Comparison of ENCODE assay signal across 22 mouse cellular contexts in genomic region chr19:5767271-5767670, GRCm38 (mm10). TPM values are rescaled to one million over a fixed set of nuclear protein-coding genes. Genes with fewer than 3 reads are reported as not detected.
DNase-seq lines count a peak whose midpoint lies in the region; ATAC-seq and TF ChIP-seq lines count a peak whose summit lies in the region.
"Had no signal": no experiment of that assay in that cellular context is flagged by ENCODE, and none has a peak within 500 bp of the region (broad histone marks: within the 10 kb centered on the region; RNA-seq: fewer than 3 reads in every experiment).

No protein-coding gene starts in this region.

- 72% methylated on average over 4 of the region's 4 CpGs for WGBS in kidney, postnatal 0 days
- WGBS in kidney, embryonic 15.5 days: 75% methylated on average over 4 of the region's 4 CpGs
- WGBS in limb, embryonic 13.5 days: 91% methylated on average over 4 of the region's 4 CpGs
- WGBS in limb, embryonic 10.5 days: 93% methylated on average over 4 of the region's 4 CpGs

- H3K4me3 ChIP-seq in kidney, postnatal 0 days (replicated peaks; ENCODE audit: low read depth, low read length): no peak overlapping the region
- H3K4me3 ChIP-seq in kidney, embryonic 15.5 days (replicated peaks): no peak overlapping the region
- no peak overlapping the region for H3K4me3 ChIP-seq in limb, embryonic 13.5 days
- H3K4me3 ChIP-seq in limb, embryonic 10.5 days: no peak overlapping the region
- H3K4me3 ChIP-seq: embryonic facial prominence, embryonic 12.5 days; embryonic facial prominence, embryonic 15.5 days; gastrocnemius, adult 2 months; hindbrain, embryonic 15.5 days had no signal

- peak overlapping the region; percentile 14; the same call in 1 of the 2 replicates for H3K9ac ChIP-seq in kidney, postnatal 0 days (ENCODE audit: low read depth, low read length)
- H3K9ac ChIP-seq in kidney, embryonic 15.5 days: no peak overlapping the region
- 0 out of 2 replicates have a peak overlapping the region, but pooled peaks have one; percentile 26 for H3K9ac ChIP-seq in limb, embryonic 13.5 days
- H3K9ac ChIP-seq: embryonic facial prominence, embryonic 12.5 days; embryonic facial prominence, embryonic 15.5 days; forebrain, postnatal 0 days; hindbrain, embryonic 15.5 days had no signal

- peaks cover 55% of the 10 kb centered on the region for H3K36me3 ChIP-seq in kidney, postnatal 0 days (ENCODE audit: insufficient read depth, low read length)
- peaks cover 75% of the 10 kb centered on the region for H3K36me3 ChIP-seq in kidney, embryonic 15.5 days
- H3K36me3 ChIP-seq in limb, embryonic 13.5 days: peaks cover 74% of the 10 kb centered on the region
- H3K36me3 ChIP-seq in limb, embryonic 10.5 days: peaks cover 77% of the 10 kb centered on the region

- peaks cover 9% of the 10 kb centered on the region for H3K4me1 ChIP-seq in kidney, postnatal 0 days (replicated peaks; ENCODE audit: insufficient read depth, low read length)
- peaks cover 24% of the 10 kb centered on the region for H3K4me1 ChIP-seq in kidney, embryonic 15.5 days
- H3K4me1 ChIP-seq in limb, embryonic 13.5 days: peaks cover 20% of the 10 kb centered on the region
- peaks cover 17% of the 10 kb centered on the region for H3K4me1 ChIP-seq in limb, embryonic 10.5 days

- DNase-seq in adrenal gland, postnatal 14 days: peak; percentile 23
- no peak for DNase-seq in adrenal gland, adult 18-20 months (ENCODE audit: low spot score in 2 of 2)
- DNase-seq in kidney, adult 11 months: peak; percentile 37
- no peak for DNase-seq in kidney, postnatal 10 days
- no peak for DNase-seq in kidney, postnatal 0 days (ENCODE audit: low spot score)
- DNase-seq in limb, embryonic 10.5 days (ENCODE audit: low spot score): no peak
- DNase-seq: adrenal gland, postnatal 10 days; cerebellum, adult 11 months; cerebellum, adult 2 months; cerebellum, adult 9-11 months; forebrain, postnatal 0 days; gastrocnemius, adult 2 months; gastrocnemius, postnatal 14 days; heart, adult 11 months had no signal

- no peak overlapping the region for H3K27ac ChIP-seq in kidney, postnatal 0 days
- H3K27ac ChIP-seq in kidney, embryonic 15.5 days: no peak overlapping the region
- H3K27ac ChIP-seq in limb, embryonic 13.5 days: no peak overlapping the region
- H3K27ac ChIP-seq in limb, embryonic 10.5 days: no peak overlapping the region
- H3K27ac ChIP-seq: embryonic facial prominence, embryonic 12.5 days; embryonic facial prominence, embryonic 15.5 days; gastrocnemius, adult 2 months; hindbrain, embryonic 15.5 days had no signal

- no peak overlapping the region for H3K4me2 ChIP-seq in kidney, postnatal 0 days (ENCODE audit: low read length)
- no peak overlapping the region for H3K4me2 ChIP-seq in kidney, embryonic 15.5 days
- no peak overlapping the region for H3K4me2 ChIP-seq in limb, embryonic 13.5 days (replicated peaks)
- H3K4me2 ChIP-seq: embryonic facial prominence, embryonic 12.5 days; embryonic facial prominence, embryonic 15.5 days; heart, embryonic 11.5 days; hindbrain, embryonic 15.5 days had no signal

- H3K9me3 ChIP-seq in kidney, postnatal 0 days (replicated peaks; ENCODE audit: low read length): no peaks in the 10 kb centered on the region
- no peaks in the 10 kb centered on the region for H3K9me3 ChIP-seq in kidney, embryonic 15.5 days (replicated peaks)
- no peaks in the 10 kb centered on the region for H3K9me3 ChIP-seq in limb, embryonic 13.5 days
- no peaks in the 10 kb centered on the region for H3K9me3 ChIP-seq in limb, embryonic 10.5 days (replicated peaks)
- H3K9me3 ChIP-seq: embryonic facial prominence, embryonic 12.5 days; embryonic facial prominence, embryonic 15.5 days; hindbrain, embryonic 15.5 days had no signal

- TF ChIP-seq CTCF in kidney, postnatal 0 days (IDR thresholded peaks at IDR 0.05; ENCODE audit: low read depth): no peak

- no peak for ATAC-seq in kidney, postnatal 0 days (replicated peaks; ENCODE audit: low FRiP score, low read depth)
- ATAC-seq in kidney, embryonic 15.5 days (replicated peaks; ENCODE audit: low FRiP score): no peak
- no peak for ATAC-seq in limb, embryonic 13.5 days (ENCODE audit: low FRiP score, low read depth)
- ATAC-seq: activated CD4-positive, CD25-positive, alpha-beta regulatory T cell, adult 4 months; forebrain, embryonic 14.5 days; forebrain, postnatal 0 days had no signal

- H3K27me3 ChIP-seq in kidney, postnatal 0 days (ENCODE audit: insufficient read depth, low read length): no peaks in the 10 kb centered on the region
- no peaks in the 10 kb centered on the region for H3K27me3 ChIP-seq in kidney, embryonic 15.5 days
- no peaks in the 10 kb centered on the region for H3K27me3 ChIP-seq in limb, embryonic 13.5 days
- no peaks in the 10 kb centered on the region for H3K27me3 ChIP-seq in limb, embryonic 10.5 days (ENCODE audit: low read depth, poor library complexity, severe bottlenecking)
- H3K27me3 ChIP-seq: embryonic facial prominence, embryonic 12.5 days; embryonic facial prominence, embryonic 15.5 days; hindbrain, embryonic 15.5 days had no signal

RNA-seq across cellular contexts. Expression of gene Scyl1, which starts 3.9 kb away (rescaled TPM):
- total RNA-seq in adrenal gland, postnatal 14 days (2021): 87.4 and 92.1 TPM in 2 replicates
- 100 to 1,000 TPM in 1 of 2 experiments, 10 to 100 TPM in 1; 92.3 to 105 TPM for total RNA-seq in adrenal gland, adult 18-20 months (2021)
- polyA plus RNA-seq in kidney, postnatal 0 days (2015; fragmentation: Nextera tagmentation; extraction: Ambion mirVana): 63.5 and 65.1 TPM in 2 replicates
- polyA plus RNA-seq in kidney, embryonic 15.5 days (2015; fragmentation: Nextera tagmentation; extraction: Ambion mirVana): 69.6 and 76.0 TPM in 2 replicates
- 76.9 and 82.7 TPM in 2 replicates for polyA plus RNA-seq in limb, embryonic 13.5 days (2015; fragmentation: Nextera tagmentation; extraction: Ambion mirVana)
- 71.6 and 78.5 TPM in 2 replicates for polyA plus RNA-seq in limb, embryonic 10.5 days (2016; fragmentation: Nextera tagmentation; extraction: Ambion mirVana)

RNA-seq across cellular contexts. Expression of gene Ltbp3, which starts 26.6 kb away (rescaled TPM):
- 212 and 214 TPM in 2 replicates for total RNA-seq in adrenal gland, postnatal 14 days (2021)
- 100 to 1,000 TPM; 241 to 252 TPM for total RNA-seq in adrenal gland, adult 18-20 months (2021)
- polyA plus RNA-seq in kidney, postnatal 0 days (2015; fragmentation: Nextera tagmentation; extraction: Ambion mirVana): 22.3 and 23.9 TPM in 2 replicates
- polyA plus RNA-seq in kidney, embryonic 15.5 days (2015; fragmentation: Nextera tagmentation; extraction: Ambion mirVana): 18.5 and 18.8 TPM in 2 replicates
- 41.1 and 48.9 TPM in 2 replicates for polyA plus RNA-seq in limb, embryonic 13.5 days (2015; fragmentation: Nextera tagmentation; extraction: Ambion mirVana)
- polyA plus RNA-seq in limb, embryonic 10.5 days (2016; fragmentation: Nextera tagmentation; extraction: Ambion mirVana): 2.2 and 3.4 TPM in 2 replicates
- polyA plus RNA-seq: activated CD4-positive, CD25-positive, alpha-beta regulatory T cell, adult 4 months had no signal

RNA-seq across cellular contexts. Expression of gene Fam89b, which starts 37.8 kb away (rescaled TPM):
- total RNA-seq in adrenal gland, postnatal 14 days (2021): 41.3 and 50.4 TPM in 2 replicates
- 10 to 100 TPM; 42.9 to 61.5 TPM for total RNA-seq in adrenal gland, adult 18-20 months (2021)
- polyA plus RNA-seq in kidney, postnatal 0 days (2015; fragmentation: Nextera tagmentation; extraction: Ambion mirVana): 91.0 and 92.7 TPM in 2 replicates
- 89.0 and 91.4 TPM in 2 replicates for polyA plus RNA-seq in kidney, embryonic 15.5 days (2015; fragmentation: Nextera tagmentation; extraction: Ambion mirVana)
- 128 and 141 TPM in 2 replicates for polyA plus RNA-seq in limb, embryonic 13.5 days (2015; fragmentation: Nextera tagmentation; extraction: Ambion mirVana)
- polyA plus RNA-seq in limb, embryonic 10.5 days (2016; fragmentation: Nextera tagmentation; extraction: Ambion mirVana): 158 TPM in 2 replicates

RNA-seq across cellular contexts. Expression of gene Ehbp1l1, which starts 41.2 kb away (rescaled TPM):
- total RNA-seq in adrenal gland, postnatal 14 days (2021): 29.1 and 29.3 TPM in 2 replicates
- total RNA-seq in adrenal gland, adult 18-20 months (2021): 10 to 100 TPM; 33.5 to 45.6 TPM
- polyA plus RNA-seq in kidney, postnatal 0 days (2015; fragmentation: Nextera tagmentation; extraction: Ambion mirVana): 14.3 and 15.0 TPM in 2 replicates
- 20.5 and 25.9 TPM in 2 replicates for polyA plus RNA-seq in kidney, embryonic 15.5 days (2015; fragmentation: Nextera tagmentation; extraction: Ambion mirVana)
- 20.4 and 21.2 TPM in 2 replicates for polyA plus RNA-seq in limb, embryonic 13.5 days (2015; fragmentation: Nextera tagmentation; extraction: Ambion mirVana)
- polyA plus RNA-seq in limb, embryonic 10.5 days (2016; fragmentation: Nextera tagmentation; extraction: Ambion mirVana): 8.4 and 9.2 TPM in 2 replicates

Comparison
In these comparisons a context has a peak if more than half of its experiments do, and no peak if none do; other contexts are left out.
1. DNase-seq: peak in adrenal gland, postnatal 14 days (single experiment) and kidney, adult 11 months (single experiment); none in adrenal gland, adult 18-20 months (0 of 2), kidney, postnatal 10 days (single experiment), kidney, postnatal 0 days (single experiment) and limb, embryonic 10.5 days (single experiment).